Mouse (Mus musculus) fibroblast of lung, adult 2 months (primary cell): ENCODE measurements around the gene 1190005I06Rik.

ENCODE experiments used
- DNase-seq: peaks from one replicate; pipeline ENCODE4 v3.0.0-alpha.2; 2011; ENCODE audit warnings: low read depth

Gene 1190005I06Rik

DNA sequence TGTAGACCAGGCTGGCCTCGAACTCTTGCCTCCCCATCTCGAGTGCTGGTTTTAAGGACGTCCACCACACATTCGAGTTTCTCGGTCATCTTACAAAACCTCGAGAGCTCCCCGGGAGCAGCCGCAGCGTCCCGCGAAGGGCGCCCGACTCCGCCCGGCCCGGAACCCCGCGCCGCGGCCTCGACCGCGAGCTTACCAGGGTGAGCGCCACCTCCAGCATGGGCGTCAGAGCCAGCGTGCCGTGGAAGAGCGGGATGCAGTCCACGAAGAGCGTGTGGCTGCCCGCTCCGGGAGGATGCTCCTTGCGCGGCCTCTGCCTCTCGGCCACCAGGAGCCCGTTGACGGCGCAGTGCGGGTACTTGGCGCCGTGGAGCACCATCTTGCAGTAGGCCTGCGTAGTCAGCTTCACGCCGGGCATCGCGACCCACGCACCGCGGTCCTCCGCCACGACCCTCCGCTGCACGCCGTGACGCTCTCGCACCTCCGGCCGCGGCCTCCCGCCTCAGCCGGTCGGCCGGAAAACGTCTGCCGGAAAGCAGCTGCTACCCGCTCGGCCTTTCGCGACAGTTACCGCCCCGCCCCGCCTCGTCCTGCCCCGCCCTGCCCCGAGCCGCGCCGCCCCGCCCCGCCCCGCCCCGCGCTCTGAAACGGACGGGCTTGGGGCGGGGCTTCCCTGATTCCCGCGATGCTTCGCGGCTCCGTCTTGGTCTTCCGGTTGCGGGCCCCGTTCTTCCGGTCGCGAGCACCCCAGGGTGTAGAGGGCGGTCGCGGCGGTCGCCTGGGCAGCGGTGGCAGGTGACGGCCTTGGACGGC, 20.3 kb upstream of the 1190005I06Rik start, which contains the start of the genes Gm27021 and Cox4i1:
Gene Gm27021 (minus strand): TSS at position 519 of the 813 bp plus-strand sequence.
Gene Cox4i1 (plus strand): TSS at position 662 of the 813 bp plus-strand sequence.
- DNase-seq: no peak

- no peak for DNase-seq
These were observed 19.5 kb upstream of the 1190005I06Rik start for GRCm38 (mm10) chr8:120666807-120667470.

DNA sequence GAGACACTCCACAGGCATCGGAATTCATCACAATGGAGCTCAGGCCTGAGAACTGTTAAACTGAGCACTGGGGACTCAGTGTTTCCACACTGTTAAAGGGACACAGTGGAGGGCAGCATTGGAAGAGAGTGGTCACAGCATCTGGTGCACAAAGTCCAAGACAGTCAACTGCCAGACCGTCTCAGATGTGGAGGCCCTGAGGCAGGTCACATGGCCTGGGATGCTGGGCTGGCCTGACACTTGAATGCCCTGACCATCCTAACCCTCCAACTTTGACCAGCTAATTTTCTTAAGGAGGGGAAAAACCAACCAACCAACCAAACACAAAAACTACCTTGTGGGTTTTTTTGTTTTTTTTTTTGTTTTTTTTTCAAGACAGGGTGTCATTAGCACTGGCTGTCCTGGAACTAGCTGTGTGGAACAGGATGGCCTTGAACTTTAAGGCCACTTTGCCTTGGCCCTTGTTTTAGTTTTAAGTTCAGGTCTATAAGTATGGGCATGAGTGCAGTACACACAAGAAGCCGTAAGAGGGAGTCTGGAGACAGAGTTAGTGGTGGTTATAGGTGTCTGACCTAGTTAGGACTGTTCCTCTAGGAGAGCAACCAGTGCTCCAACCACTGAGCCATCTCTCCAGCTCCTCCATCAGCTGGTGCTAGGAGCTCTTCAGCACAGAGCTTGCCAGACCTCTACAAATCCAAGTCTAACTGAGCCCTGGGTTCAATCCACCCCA, 18.5 kb upstream of the 1190005I06Rik start:
- no peak for DNase-seq

- DNase-seq: no peak
These were observed 17.1 kb upstream of the 1190005I06Rik start for GRCm38 (mm10) chr8:120664566-120664965.

DNA sequence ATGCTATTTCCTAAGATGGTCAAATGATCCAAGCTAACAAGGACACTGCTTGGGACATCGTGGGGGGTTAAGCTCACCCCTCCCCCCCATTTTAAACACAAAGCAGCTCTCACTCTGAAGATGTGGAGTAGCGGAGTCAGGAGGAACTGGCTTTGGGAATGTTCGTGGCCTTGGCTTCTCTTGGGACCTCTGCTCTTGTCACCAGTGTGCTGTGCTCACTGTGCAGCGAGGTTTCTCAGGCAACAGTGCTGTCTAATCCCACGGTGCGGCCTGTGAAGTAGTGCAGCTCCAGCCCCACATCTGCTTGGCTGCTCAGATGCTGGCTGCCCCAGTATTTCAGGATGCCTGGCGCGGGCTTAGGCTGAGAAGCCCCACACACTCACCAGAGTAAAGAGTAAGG, 10.0 kb upstream of the 1190005I06Rik start:
- no peak for DNase-seq

- no peak for DNase-seq
These were observed 9.1 kb upstream of the 1190005I06Rik start for GRCm38 (mm10) chr8:120656322-120657052.

GRCm38 (mm10) chr8:120644663-120645062, 2.8 kb downstream of the 1190005I06Rik start:
- peak; percentile 95 for DNase-seq

DNA sequence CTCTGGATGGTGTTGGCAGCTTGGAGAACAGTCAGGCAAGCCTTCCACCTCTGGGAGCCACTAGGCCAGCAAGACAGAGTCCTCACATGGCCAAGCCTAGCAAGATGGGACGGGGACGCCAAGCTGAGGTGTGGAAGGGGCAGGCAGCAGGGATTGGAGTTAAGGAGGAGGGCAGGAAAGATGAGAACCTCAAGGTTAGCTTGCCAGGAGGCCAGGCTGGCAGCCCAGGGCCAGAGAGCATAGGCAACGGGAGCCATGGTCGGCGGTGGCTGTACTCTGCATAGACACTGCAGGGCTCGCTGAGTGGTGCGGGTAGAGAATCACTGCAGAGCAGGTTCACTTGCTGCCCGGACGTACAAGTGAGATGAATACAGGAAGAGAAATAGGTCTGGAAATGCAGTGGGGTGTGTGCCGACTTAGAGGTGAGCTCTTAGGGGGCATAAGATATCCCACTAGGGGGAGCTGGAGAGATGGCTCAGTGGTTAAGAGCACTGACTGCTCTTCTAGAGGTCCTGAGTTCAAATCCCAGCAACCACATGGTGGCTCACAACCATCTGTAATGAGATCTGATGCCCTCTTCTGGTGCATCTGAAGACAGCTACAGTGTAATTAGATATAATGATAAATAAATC, 5.3 kb downstream of the 1190005I06Rik start:
- DNase-seq: no peak

- no peak for DNase-seq
These were observed 6.2 kb downstream of the 1190005I06Rik start for GRCm38 (mm10) chr8:120641245-120641644.

DNA sequence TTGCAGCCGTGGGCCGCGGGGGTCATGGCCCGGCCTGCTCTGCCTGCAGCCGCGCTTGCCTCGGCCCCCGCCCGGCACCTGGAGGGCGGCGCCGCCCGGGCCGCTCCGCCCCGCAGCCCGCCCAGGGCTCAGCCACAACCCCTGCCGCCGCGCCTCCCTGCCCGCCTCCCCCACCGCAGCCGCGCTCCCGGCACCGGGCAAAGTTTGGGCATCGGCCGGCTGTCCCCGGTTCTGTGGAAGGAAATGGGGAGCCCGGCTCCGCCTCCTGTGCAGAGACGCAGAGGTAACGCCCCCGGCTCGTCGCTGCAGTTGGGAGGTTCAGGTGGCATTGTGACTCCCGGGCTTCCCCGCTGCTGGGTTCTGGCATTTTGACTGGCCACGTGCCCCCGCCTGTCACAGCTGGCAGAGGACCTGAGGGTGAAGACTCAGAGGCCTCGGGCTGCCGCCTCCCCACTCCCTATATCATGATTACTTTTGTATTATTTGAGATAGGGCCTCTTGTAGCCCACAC, 13.0 kb downstream of the 1190005I06Rik start:
- DNase-seq: no peak

- DNase-seq: no peak
These were observed 13.7 kb downstream of the 1190005I06Rik start for GRCm38 (mm10) chr8:120633665-120634271.

- no peak for DNase-seq
These were observed 14.3 kb downstream of the 1190005I06Rik start for GRCm38 (mm10) chr8:120632969-120633664.

DNA sequence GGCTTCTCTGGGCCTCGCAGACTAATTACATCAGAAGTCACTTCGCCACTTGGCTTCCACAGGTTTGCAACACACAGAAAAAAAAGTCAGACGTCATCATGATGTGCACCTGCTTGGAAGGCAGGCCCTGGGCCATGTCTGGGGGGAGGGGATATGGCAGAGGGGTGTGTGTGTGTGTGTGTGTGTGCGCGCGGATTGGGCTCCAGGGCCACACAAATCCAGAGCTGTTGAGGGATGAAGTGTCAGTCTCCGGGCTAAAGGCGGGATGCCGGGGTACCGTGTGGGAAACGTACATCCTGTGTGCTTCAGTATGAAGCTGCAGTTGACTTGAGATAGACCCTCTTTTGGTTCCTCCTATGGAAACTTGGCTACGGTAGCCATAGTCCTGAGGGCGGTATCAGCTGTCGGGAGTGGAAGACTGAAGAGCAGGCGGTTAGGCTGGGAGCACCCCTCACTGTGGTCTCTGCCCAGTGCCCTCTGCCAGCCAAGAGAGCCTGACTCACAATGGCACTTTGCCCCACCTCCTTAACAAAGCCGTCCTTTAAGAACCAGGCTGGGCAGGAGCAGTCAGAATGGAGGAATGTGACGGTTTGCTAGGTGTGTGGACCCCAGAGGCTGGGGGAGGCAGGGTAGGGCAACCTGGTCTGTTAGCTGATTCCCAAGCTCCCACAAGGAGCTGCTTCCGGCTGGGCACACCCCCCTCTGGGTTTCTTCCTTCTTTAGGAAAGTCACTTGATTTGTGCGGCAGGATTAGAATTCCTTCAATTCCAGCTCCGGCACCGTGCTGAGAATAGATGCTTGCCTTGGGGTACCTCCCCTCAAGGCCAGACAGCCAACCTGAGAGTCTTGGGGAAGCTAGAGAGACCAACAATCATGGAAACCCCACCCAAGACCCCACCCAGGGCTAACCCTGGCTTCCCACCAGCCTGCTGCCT, 15.7 kb downstream of the 1190005I06Rik start:
- peak; percentile 94 for DNase-seq

- no peak for DNase-seq
These were observed 16.6 kb downstream of the 1190005I06Rik start for GRCm38 (mm10) chr8:120630848-120631247.

DNA sequence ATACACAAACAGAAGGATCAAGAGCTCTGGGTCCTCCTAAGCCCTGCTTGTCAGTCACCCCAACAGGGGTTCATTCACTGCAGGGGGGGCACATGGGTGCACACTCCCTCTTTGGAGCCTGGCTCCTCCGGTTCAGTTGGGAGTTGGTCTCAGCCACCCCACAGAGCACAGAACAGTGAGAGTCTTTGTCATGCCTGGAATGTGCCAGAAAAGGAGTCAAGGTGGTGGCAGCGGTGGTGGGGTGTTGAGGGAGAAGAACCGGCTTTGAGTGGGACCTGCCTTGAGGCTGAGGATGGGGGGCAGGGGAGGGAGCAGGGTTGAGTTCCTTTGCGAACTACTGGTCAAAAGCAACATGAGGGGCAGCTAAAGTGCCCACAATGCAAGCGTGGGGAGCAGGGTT, 17.4 kb downstream of the 1190005I06Rik start:
- no peak for DNase-seq

DNA sequence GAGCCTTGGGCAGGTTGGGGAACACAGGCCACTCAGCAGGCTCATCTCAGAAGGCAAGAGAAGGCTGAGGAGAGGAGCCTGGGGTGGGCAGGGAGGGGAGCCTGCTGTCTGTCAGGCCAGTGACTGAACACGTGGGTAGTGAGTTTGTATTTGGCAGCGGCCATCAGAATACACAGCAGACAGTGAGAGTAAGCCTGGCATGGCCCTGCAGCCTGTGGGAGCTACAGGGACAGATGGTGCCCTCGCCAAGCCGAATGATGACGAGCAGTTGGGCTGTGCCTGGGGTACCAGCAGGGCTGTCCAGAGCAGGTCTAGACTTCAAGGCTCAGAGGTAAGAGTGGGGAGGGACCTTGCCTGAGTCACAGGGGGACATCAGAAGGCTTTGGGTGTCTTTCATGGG, 20.1 kb downstream of the 1190005I06Rik start:
- DNase-seq: no peak

DNA sequence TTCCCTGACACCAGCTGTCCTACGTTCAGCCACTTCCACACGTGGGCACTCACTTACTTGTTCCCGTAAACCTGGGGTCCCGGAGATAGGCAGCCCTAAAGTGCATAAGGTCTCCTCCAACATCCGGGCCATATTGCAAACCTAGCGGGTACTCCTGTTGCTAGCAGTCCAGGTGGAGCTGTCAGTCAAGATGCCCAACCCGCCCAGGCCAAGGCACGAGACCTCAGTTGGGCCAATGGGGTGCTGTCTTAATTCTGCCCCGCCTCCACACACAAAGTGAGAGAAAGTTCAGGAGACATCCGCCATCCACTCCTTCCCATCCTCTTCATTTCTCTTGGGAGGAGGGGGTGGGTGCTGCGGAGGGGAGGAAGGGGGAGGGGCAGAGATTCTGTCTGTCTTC, 21.0 kb downstream of the 1190005I06Rik start:
- no peak for DNase-seq

GRCm38 (mm10) chr8:120623608-120624007, 23.8 kb downstream of the 1190005I06Rik start:
- DNase-seq: no peak

- no peak for DNase-seq
These were observed 25.3 kb downstream of the 1190005I06Rik start for GRCm38 (mm10) chr8:120622161-120622560.
